Mouse (Mus musculus) heart, embryonic 14.5 days (tissue): ENCODE measurements at regions not wholly inside any gene's neighbourhood (a gene's known extent, or its start where the extent isn't known, plus 50 kb on each side); places are given as distances from the start of the nearest gene placed in this dataset.

Experiments used
- ATAC-seq: fragments of 200-750 bp; cut with Nextera tagmentation; 2 replicates; pipeline ENCODE4 v1.8.0; 2017; ENCODE audit warnings: low read depth, moderate TSS enrichment; ENCODE audit not compliant: insufficient number of reproducible peaks, insufficient read depth, low FRiP score
- H3K27ac ChIP-seq, 2 experiments: fragments of 200-500 bp in 1 of 2; fragments of 300-500 bp in 1 of 2; sonication (generic) in 1 of 2; replicated peaks in 1 of 2; 2 replicates each; pipeline ENCODE4 v1.5.1; 2012 to 2014; ENCODE audit warnings: low read depth in 2 of 2, low read length in 2 of 2, control low read depth in 1 of 2, mild to moderate bottlenecking in 1 of 2, mixed read lengths in 1 of 2; ENCODE audit not compliant: control insufficient read depth in 1 of 2, insufficient read depth in 1 of 2
- H3K27me3 ChIP-seq: fragments of 300-500 bp; sonication (generic); 2 replicates; pipeline ENCODE4 v1.6.1; 2014; ENCODE audit warnings: mild to moderate bottlenecking, low read length, control low read depth; ENCODE audit not compliant: control insufficient read depth, insufficient read depth
- H3K36me3 ChIP-seq: fragments of 300-500 bp; sonication (generic); 2 replicates; pipeline ENCODE4 v1.6.1; 2014; ENCODE audit warnings: mild to moderate bottlenecking, control low read depth, low read length, mixed read lengths; ENCODE audit not compliant: control insufficient read depth, insufficient read depth
- H3K4me1 ChIP-seq, 2 experiments: fragments of 200-500 bp in 1 of 2; fragments of 300-500 bp in 1 of 2; sonication (generic) in 1 of 2; 2 replicates each; pipeline ENCODE4 v1.6.1; 2012 to 2014; ENCODE audit warnings: low read length in 2 of 2, control low read depth in 1 of 2, mixed read lengths in 1 of 2; ENCODE audit not compliant: control insufficient read depth in 2 of 2, insufficient read depth in 2 of 2
- H3K4me2 ChIP-seq: fragments of 300-500 bp; sonication (generic); 2 replicates; pipeline ENCODE4 v1.6.1; 2014; ENCODE audit warnings: mild to moderate bottlenecking, low read length
- H3K4me3 ChIP-seq, 2 experiments: fragments of 200-500 bp in 1 of 2; fragments of 300-500 bp in 1 of 2; sonication (generic) in 1 of 2; 2 replicates each; pipeline ENCODE4 v1.5.1; 2012 to 2014; ENCODE audit warnings: low read length in 2 of 2, mild to moderate bottlenecking in 2 of 2, control low read depth in 1 of 2, low read depth in 1 of 2, moderate library complexity in 1 of 2; ENCODE audit not compliant: control insufficient read depth in 1 of 2, insufficient read depth in 1 of 2
- H3K9ac ChIP-seq: fragments of 300-500 bp; sonication (generic); 2 replicates; pipeline ENCODE4 v1.6.1; 2014; ENCODE audit warnings: mild to moderate bottlenecking, low read length
- H3K9me3 ChIP-seq: fragments of 300-500 bp; sonication (generic); 2 replicates; pipeline ENCODE4 v1.6.1; 2016; ENCODE audit warnings: low read length, control low read depth; ENCODE audit not compliant: control insufficient read depth
- WGBS: fragments of 180-500 bp; shearing (Covaris S2); extraction: QIAGEN DNeasy Blood & Tissue Kit; methylation state at CpG from one replicate; pipeline ENCODE4 v1.1.7; 2014; 5-methylcytosine and 5-hydroxymethylcytosine counted together

GRCm38 (mm10) chr3:53393945-53394344, 69.2 kb downstream of the Nhlrc3 start:
- no peak overlapping the region for H3K9ac ChIP-seq
- H3K27ac ChIP-seq: no peak overlapping the region
- no peak overlapping the region for H3K4me2 ChIP-seq
- no peak overlapping the region for H3K4me3 ChIP-seq
- peaks cover 2 to 21% of the 10 kb centered on the region in 2 experiments; a peak in 3 of 4 replicates for H3K4me1 ChIP-seq
- peaks cover 4% of the 10 kb centered on the region; the same call in 1 of the 2 replicates for H3K9me3 ChIP-seq
- no peaks in the 10 kb centered on the region for H3K27me3 ChIP-seq
- ATAC-seq: no peak
- 64% methylated on average over 7 of the region's 7 CpGs for WGBS
- H3K36me3 ChIP-seq: no peaks in the 10 kb centered on the region

DNA sequence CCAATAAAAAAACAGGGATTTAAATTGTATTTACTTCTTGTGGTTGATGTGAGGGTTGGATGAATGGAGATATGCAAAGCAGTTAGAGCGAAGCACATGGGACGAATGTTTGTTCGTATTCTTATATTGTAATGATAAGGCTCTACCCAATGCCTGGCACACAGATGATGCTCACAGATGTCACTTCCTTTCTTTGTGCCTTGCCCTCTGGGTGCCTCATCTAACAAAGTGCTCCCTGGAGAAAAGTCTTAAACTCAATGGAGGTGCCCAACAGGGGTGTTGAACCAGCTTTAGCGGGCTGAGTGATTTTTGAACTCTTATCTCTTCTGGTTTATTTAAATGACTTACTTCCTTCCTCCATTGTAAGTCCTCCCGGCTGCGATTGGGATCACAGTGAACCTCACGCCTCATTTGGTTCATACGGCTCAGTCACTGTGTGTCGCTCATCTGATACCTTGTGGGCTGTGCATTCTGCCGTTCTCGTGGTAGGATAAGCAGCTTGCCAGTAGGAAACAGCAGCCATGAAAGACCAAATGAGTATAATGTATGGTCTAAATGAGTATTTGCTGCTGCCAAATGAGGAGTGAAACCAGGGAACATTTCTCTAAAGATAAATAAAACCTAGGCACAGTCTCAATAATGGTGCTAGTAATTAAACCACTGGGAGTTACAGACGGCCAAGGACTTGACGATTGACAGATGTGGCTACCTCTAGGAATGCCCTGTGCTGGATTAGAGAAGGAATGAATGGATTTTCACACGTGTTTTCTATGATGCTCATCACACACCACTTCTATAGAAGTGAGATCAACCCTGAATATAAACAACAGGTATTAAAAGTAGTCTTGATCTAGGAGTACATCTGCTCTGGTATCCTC, 81.2 kb downstream of the Nhlrc3 start:
- Histone ChIP-seq H3K27ac (no peak overlapping the region), H3K9me3 (no peaks in the 10 kb centered on the region), H3K9ac (no peak overlapping the region), H3K27me3 (no peaks in the 10 kb centered on the region), H3K36me3 (no peaks in the 10 kb centered on the region), H3K4me1 (peaks cover under 1 to 4% of the 10 kb centered on the region in 2 experiments; a peak in 1 of 4 replicates), H3K4me3 (no peak overlapping the region), H3K4me2 (no peak overlapping the region)
- ATAC-seq: no peak
- WGBS: 56% methylated on average over 14 of the region's 14 CpGs

- no peak overlapping the region for H3K27ac ChIP-seq
- H3K9me3 ChIP-seq: no peaks in the 10 kb centered on the region
- no peak overlapping the region for H3K4me3 ChIP-seq
- no peak for ATAC-seq
- no peak overlapping the region for H3K4me2 ChIP-seq
- peaks cover 2 to 4% of the 10 kb centered on the region in 2 experiments; a peak in 1 of 4 replicates for H3K4me1 ChIP-seq
- 69% methylated on average over 4 of the region's 4 CpGs for WGBS
- H3K27me3 ChIP-seq: no peaks in the 10 kb centered on the region
- no peak overlapping the region for H3K9ac ChIP-seq
- no peaks in the 10 kb centered on the region for H3K36me3 ChIP-seq
Measured at GRCm38 (mm10) chr3:53379519-53380181, 83.5 kb downstream of the Nhlrc3 start.

DNA sequence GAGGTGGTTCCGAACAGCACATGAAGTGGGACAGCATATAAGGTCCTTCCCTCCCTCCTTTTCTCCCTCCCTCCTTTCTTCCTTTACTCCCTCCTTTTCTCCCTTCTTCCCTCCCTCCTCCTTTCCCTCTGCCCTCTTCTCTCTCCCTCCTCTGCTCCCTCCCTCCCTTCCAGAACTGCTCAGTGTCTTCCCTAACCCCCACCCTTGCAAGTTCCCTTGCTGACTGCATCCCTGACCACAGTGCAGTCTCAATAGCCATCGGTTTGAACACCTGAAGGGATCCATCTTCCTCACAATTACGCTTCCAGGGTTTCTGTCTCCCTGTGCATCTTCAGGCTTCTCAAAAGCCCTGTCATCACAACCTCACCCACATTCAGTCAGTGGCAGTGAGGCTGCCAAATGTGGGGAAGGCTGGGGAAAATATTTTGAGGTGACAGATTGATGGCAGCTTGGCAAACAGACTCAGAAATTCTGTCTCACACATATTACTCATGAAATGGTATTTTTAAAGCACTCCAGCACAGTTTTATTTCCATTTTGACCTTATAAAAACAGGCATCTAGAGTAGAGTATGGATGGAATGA, 86.2 kb downstream of the Nhlrc3 start:
- WGBS: 62% methylated on average over 3 of the region's 3 CpGs
- no peak for ATAC-seq
- no peak overlapping the region for H3K4me3 ChIP-seq
- H3K9ac ChIP-seq: no peak overlapping the region
- peaks cover 6 to 10% of the 10 kb centered on the region in 2 experiments; a peak in 3 of 4 replicates for H3K4me1 ChIP-seq
- no peaks in the 10 kb centered on the region for H3K27me3 ChIP-seq
- H3K27ac ChIP-seq: no peak overlapping the region
- H3K9me3 ChIP-seq: no peaks in the 10 kb centered on the region
- H3K4me2 ChIP-seq: no peak overlapping the region
- no peaks in the 10 kb centered on the region for H3K36me3 ChIP-seq

DNA sequence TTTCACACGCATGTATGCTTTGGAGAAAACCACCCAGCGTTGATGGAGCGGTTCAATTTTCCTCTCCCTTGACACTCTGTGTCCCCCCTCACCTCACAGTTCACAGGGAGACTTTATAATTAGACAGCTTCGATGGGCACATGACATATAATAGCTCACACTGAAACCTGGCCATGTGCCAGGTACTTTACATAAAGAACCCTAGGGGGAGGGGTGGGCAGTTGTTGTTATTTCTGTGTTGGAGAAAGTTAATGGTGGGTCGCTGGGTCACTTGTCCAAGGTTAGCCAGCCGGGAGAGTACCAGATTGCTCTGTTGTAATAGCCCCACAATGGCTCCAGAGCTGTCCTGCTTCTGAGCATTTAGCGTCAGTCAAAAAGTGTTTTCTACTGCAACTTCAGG, 90.2 kb downstream of the Nhlrc3 start:
- Histone ChIP-seq H3K9me3 (peaks cover 13% of the 10 kb centered on the region), H3K36me3 (no peaks in the 10 kb centered on the region), H3K4me2 (no peak overlapping the region), H3K4me1 (peaks cover 5 to 6% of the 10 kb centered on the region in 2 experiments; a peak in 2 of 4 replicates), H3K27me3 (no peaks in the 10 kb centered on the region), H3K27ac (peak overlapping the region; percentile 57 to 60), H3K4me3 (no peak overlapping the region), H3K9ac (no peak overlapping the region)
- ATAC-seq: peak; percentile 79
- WGBS: 38% methylated on average over 7 of the region's 7 CpGs

DNA sequence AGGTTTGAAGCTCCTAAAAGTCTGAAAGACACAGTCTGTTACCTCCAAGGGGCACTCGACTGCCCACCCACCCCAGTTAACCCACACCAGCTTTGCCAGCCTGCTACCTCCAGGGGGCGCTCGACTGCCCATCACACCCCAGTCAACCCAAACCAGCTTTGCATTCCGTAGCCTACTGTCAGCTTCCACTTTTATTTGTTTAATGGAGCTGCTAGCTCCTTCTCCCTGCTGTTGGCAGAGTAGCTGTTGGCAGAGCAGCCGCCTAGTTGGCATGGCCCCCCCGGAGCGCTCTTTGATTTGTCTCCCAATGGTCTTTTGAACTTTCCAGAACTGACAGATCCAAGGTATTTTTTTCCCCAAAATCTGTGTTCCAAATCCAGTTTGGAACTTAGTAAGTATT, 91.2 kb downstream of the Nhlrc3 start:
- H3K27ac ChIP-seq: no peak overlapping the region
- no peak overlapping the region for H3K4me3 ChIP-seq
- peaks cover 13% of the 10 kb centered on the region for H3K9me3 ChIP-seq
- no peak overlapping the region for H3K9ac ChIP-seq
- H3K36me3 ChIP-seq: no peaks in the 10 kb centered on the region
- WGBS: 67% methylated on average over 7 of the region's 7 CpGs
- no peaks in the 10 kb centered on the region for H3K27me3 ChIP-seq
- peaks cover 5% of the 10 kb centered on the region in 2 experiments; a peak in 2 of 4 replicates for H3K4me1 ChIP-seq
- no peak overlapping the region for H3K4me2 ChIP-seq
- no peak for ATAC-seq

- Histone ChIP-seq H3K27me3 (no peaks in the 10 kb centered on the region), H3K9me3 (peaks cover 3% of the 10 kb centered on the region; the same call in 1 of the 2 replicates), H3K4me3 (no peak overlapping the region), H3K27ac (no peak overlapping the region), H3K9ac (no peak overlapping the region), H3K36me3 (no peaks in the 10 kb centered on the region), H3K4me1 (peaks cover 0 to 4% of the 10 kb centered on the region in 2 experiments; a peak in 1 of 4 replicates), H3K4me2 (no peak overlapping the region)
- ATAC-seq: no peak
- WGBS: 66% methylated on average over 4 of the region's 4 CpGs
Measured at GRCm38 (mm10) chr3:53361202-53361601, 101.9 kb downstream of the Nhlrc3 start.
